Mouse (Mus musculus) gastrocnemius, postnatal 36 days (tissue): Measurements from ENCODE around the gene Tmem229a. TPM values are rescaled to one million over a fixed set of nuclear protein-coding genes. Genes with fewer than 3 reads are reported as not detected.

Source experiments
- DNase-seq, 2 experiments: peaks; one replicate each; pipeline ENCODE4 v3.0.0; 2022
- intact Hi-C: fragments of 180-260 bp; cut with DNase I; formaldehyde crosslinking; loops from one replicate; pipeline ENCODE4 v1.15.1; 2025
- long read RNA-seq, 2 experiments: library from polyadenylated mRNA; stranded (forward); transcript quantifications; one replicate each; pipeline ENCODE4 v2.0.0; 2021
- total RNA-seq, 2 experiments: library from RNA; stranded (reverse); gene quantifications; 2 replicates each; pipeline ENCODE4 v1.2.3; 2021

The Tmem229a gene
- total RNA-seq = under 1 TPM; 0.13 to 0.27 TPM
- long read RNA-seq, experiment 1 = 0 reads
- long read RNA-seq, experiment 2 = 0 reads

- intact Hi-C loops = no loop called here
- peak; percentile 7 to 21 for DNase-seq
Observed at GRCm38 (mm10) chr6:24955946-24956585, at the start of gene Tmem229a. Gene Tmem229a, minus strand, starts transcription at chr6:24956297.

- intact Hi-C loops = no loop called here
- DNase-seq = no peak
Observed at GRCm38 (mm10) chr6:24993754-24994153, 37.7 kb upstream of the Tmem229a start.

- DNase-seq = no peak
- intact Hi-C loops = no loop called here
Observed at GRCm38 (mm10) chr6:24989836-24990235, 33.7 kb upstream of the Tmem229a start.

GRCm38 (mm10) chr6:24976176-24976575, 20.1 kb upstream of the Tmem229a start:
- intact Hi-C loops = no loop called here
- no peak for DNase-seq

GRCm38 (mm10) chr6:24968471-24969223, 12.6 kb upstream of the Tmem229a start:
- intact Hi-C loops = no loop called here
- no peak for DNase-seq

- no peak for DNase-seq
- intact Hi-C loops = no loop called here
Observed at GRCm38 (mm10) chr6:24967726-24968125, 11.6 kb upstream of the Tmem229a start.

- intact Hi-C loops = no loop called here
- DNase-seq = no peak
Observed at GRCm38 (mm10) chr6:24966010-24966682, 10.0 kb upstream of the Tmem229a start.

GRCm38 (mm10) chr6:24963754-24964153, 7.7 kb upstream of the Tmem229a start:
- intact Hi-C loops = no loop called here
- DNase-seq = no peak

GRCm38 (mm10) chr6:24956586-24956973, 483 bp upstream of the Tmem229a start:
- intact Hi-C loops = no loop called here
- no peak for DNase-seq

- DNase-seq = no peak
- intact Hi-C loops = no loop called here
Observed at GRCm38 (mm10) chr6:24955131-24955945, 759 bp downstream of the Tmem229a start.

- intact Hi-C loops = no loop called here
- DNase-seq = no peak
Observed at GRCm38 (mm10) chr6:24954126-24954525, 2.0 kb downstream of the Tmem229a start.

- intact Hi-C loops = no loop called here
- DNase-seq = no peak
Observed at GRCm38 (mm10) chr6:24952341-24952740, 3.8 kb downstream of the Tmem229a start.

- no peak for DNase-seq
Observed at GRCm38 (mm10) chr6:24950669-24951068, 5.4 kb downstream of the Tmem229a start.

GRCm38 (mm10) chr6:24925076-24925785, 30.9 kb downstream of the Tmem229a start:
- intact Hi-C loops = no loop called here
- DNase-seq = no peak

More at GRCm38 (mm10) chr6:24950669-24951068, 5.4 kb downstream of the Tmem229a start:
- intact Hi-C loops = no loop called here

- DNase-seq = no peak
- intact Hi-C loops = no loop called here
Observed at GRCm38 (mm10) chr6:24913591-24913990, 42.5 kb downstream of the Tmem229a start.

GRCm38 (mm10) chr6:24910728-24911105, 45.4 kb downstream of the Tmem229a start:
- intact Hi-C loops = no loop called here
- DNase-seq = no peak

GRCm38 (mm10) chr6:24910016-24910727, 45.9 kb downstream of the Tmem229a start:
- no peak for DNase-seq
- intact Hi-C loops = no loop called here

GRCm38 (mm10) chr6:24907824-24908223, 48.3 kb downstream of the Tmem229a start:
- intact Hi-C loops = no loop called here
- no peak for DNase-seq

GRCm38 (mm10) chr6:24905101-24905500, 51.0 kb downstream of the Tmem229a start:
- intact Hi-C loops = no loop called here
- no peak for DNase-seq
